Mouse (Mus musculus) lung, postnatal 36 days (tissue): ENCODE data around the gene Zfp105.

Experiments
- DNase-seq: peaks from one replicate; pipeline ENCODE4 v3.0.0; 2022; ENCODE audit warnings: mixed read lengths

Zfp105 gene

GRCm38 (mm10) chr9:122922936-122923381 is at the start of gene Zfp105:
TSS of gene Zfp105 (plus strand) at chr9:122923072.
- peak; percentile 70 for DNase-seq

- no peak for DNase-seq
Measured at GRCm38 (mm10) chr9:122874653-122875052, 48.2 kb upstream of the Zfp105 start.

- DNase-seq = no peak
Measured at GRCm38 (mm10) chr9:122875145-122875544, 47.7 kb upstream of the Zfp105 start.

GRCm38 (mm10) chr9:122885385-122885784 is 37.5 kb upstream of the Zfp105 start, which contains the start of gene Zkscan7:
TSS of gene Zkscan7 (plus strand) at chr9:122885685.
- DNase-seq = no peak

- DNase-seq = peak; percentile 82
Measured at GRCm38 (mm10) chr9:122886372-122887179, 36.3 kb upstream of the Zfp105 start.

GRCm38 (mm10) chr9:122901047-122901446 is 21.8 kb upstream of the Zfp105 start:
- no peak for DNase-seq

GRCm38 (mm10) chr9:122902717-122903535 is 19.9 kb upstream of the Zfp105 start:
- peak; percentile 51 for DNase-seq

GRCm38 (mm10) chr9:122922436-122922835 is 436 bp upstream of the Zfp105 start:
- no peak for DNase-seq

GRCm38 (mm10) chr9:122928915-122929314 is 6.0 kb downstream of the Zfp105 start:
- DNase-seq = no peak

GRCm38 (mm10) chr9:122950643-122951475 is 28.0 kb downstream of the Zfp105 start, which contains the start of the genes 1110059G10Rik and Kif15:
TSS of gene 1110059G10Rik (minus strand) at chr9:122951000.
TSS of gene Kif15 (plus strand) at chr9:122951046.
- DNase-seq = peak; percentile 94
